Mouse (Mus musculus) right cerebral cortex, postnatal 10 days (tissue): ENCODE measurements around the gene Fbxl15.

ENCODE experiments used
- DNase-seq, 2 experiments: peaks; one replicate each; pipeline ENCODE4 v3.0.0; 2021; ENCODE audit warnings: low spot score in 2 of 2

The Fbxl15 gene

GRCm38 (mm10) chr19:46322996-46323572 lies 4.9 kb upstream of the Fbxl15 start:
- DNase-seq = peak in 1 of 2 experiments; percentile 46

- no peak for DNase-seq
Measured at GRCm38 (mm10) chr19:46323716-46324115, 4.3 kb upstream of the Fbxl15 start.

GRCm38 (mm10) chr19:46324366-46324765 lies 3.6 kb upstream of the Fbxl15 start:
- DNase-seq = no peak

- no peak for DNase-seq
Measured at GRCm38 (mm10) chr19:46324918-46325317, 3.1 kb upstream of the Fbxl15 start.

- peak; percentile 63 to 76 for DNase-seq
Measured at GRCm38 (mm10) chr19:46326019-46326755, 1.8 kb upstream of the Fbxl15 start.

- DNase-seq = peak; percentile 80 to 83
Measured at GRCm38 (mm10) chr19:46326756-46327305, 1.2 kb upstream of the Fbxl15 start, which contains the start of gene Psd. Psd (minus strand) TSS chr19:46327156.

GRCm38 (mm10) chr19:46327531-46328064 lies 386 bp upstream of the Fbxl15 start:
- peak in 1 of 2 experiments; percentile 53 for DNase-seq

- DNase-seq = peak; percentile 49 to 59
Measured at GRCm38 (mm10) chr19:46329031-46329641, 1.2 kb downstream of the Fbxl15 start.

- peak; percentile 86 to 87 for DNase-seq
Measured at GRCm38 (mm10) chr19:46329951-46330350, 2.0 kb downstream of the Fbxl15 start.

GRCm38 (mm10) chr19:46330696-46331095 lies 2.7 kb downstream of the Fbxl15 start:
- peak in 1 of 2 experiments; percentile 31 for DNase-seq

- DNase-seq = peak in 1 of 2 experiments; percentile 34
Measured at GRCm38 (mm10) chr19:46331326-46331725, 3.3 kb downstream of the Fbxl15 start.

GRCm38 (mm10) chr19:46331936-46332335 lies 4.0 kb downstream of the Fbxl15 start:
- peak in 1 of 2 experiments; percentile 29 for DNase-seq

- peak in 1 of 2 experiments; percentile 27 for DNase-seq
Measured at GRCm38 (mm10) chr19:46332721-46333339, 4.8 kb downstream of the Fbxl15 start.

GRCm38 (mm10) chr19:46333906-46334305 lies 5.9 kb downstream of the Fbxl15 start:
- peak in 1 of 2 experiments; percentile 24 for DNase-seq

GRCm38 (mm10) chr19:46337719-46338330 lies 9.8 kb downstream of the Fbxl15 start:
- no peak for DNase-seq

- peak; percentile 98 to 99 for DNase-seq
Measured at GRCm38 (mm10) chr19:46338331-46338936, 10.4 kb downstream of the Fbxl15 start, which contains the start of gene Cuedc2. Cuedc2 (minus strand) TSS chr19:46338702.

- DNase-seq = no peak
Measured at GRCm38 (mm10) chr19:46338942-46339286, 10.9 kb downstream of the Fbxl15 start.

GRCm38 (mm10) chr19:46339287-46339971 lies 11.4 kb downstream of the Fbxl15 start:
- peak; percentile 79 to 80 for DNase-seq

- no peak for DNase-seq
Measured at GRCm38 (mm10) chr19:46344710-46345419, 16.9 kb downstream of the Fbxl15 start.
